Mouse (Mus musculus): ENCODE results near the gene Cfap77. TPM values are rescaled to one million over a fixed set of nuclear protein-coding genes. Genes with fewer than 3 reads are reported as not detected.

Gene Cfap77
- polyA plus RNA-seq, 1 experiment: 0.06 TPM

DNA sequence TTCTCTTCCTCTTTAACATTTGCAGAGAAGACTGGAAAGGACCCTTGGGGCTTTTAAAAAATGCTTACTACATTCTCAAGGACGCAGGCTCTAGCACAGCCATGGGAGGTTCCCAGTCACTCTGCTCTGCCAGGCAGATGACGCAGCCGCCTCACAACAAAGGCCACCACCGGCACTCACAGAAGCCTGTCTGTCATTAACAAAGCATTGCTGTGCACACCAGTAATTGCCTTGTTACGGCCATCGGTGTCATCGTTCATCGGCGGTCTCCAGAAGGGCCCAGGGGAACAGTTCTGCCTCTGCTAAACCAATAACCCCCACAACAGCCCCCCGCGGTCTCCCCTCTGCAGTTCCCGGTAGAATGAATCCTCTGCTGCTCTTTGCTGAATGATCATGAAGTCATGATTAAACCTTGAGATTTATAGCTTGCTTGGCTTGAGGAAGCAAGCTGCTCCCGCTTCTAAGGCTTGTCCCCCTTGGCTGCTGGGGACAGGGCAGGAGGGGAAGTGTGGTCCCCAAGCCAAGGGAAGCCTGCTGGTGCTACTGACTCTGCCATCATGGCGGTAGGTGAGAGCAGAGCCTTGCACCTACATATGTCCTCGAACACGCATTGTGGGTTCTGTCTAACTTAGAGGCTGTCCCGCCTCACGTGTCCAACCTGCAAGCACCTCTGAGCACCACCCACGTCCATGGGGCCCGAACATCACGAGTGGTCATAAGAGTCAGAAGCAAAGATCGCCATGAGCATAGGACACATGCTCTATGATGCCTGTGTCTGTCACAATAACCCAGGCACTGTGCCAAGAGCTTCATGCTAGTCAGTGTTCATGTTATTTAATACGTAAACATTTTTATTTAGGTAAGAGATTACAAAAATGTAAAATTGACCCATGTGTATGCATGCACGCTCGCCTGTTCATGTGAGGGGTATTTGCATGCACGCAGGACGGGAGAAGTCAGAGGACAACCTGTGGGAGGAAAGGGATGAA, 38.0 kb downstream of the Cfap77 start:
- no peak overlapping the region for H3K4me2 ChIP-seq (ENCODE audit: low read depth)
- TF ChIP-seq CEBPB (IDR thresholded peaks at IDR 0.05; ENCODE audit: insufficient read depth, poor library complexity, severe bottlenecking) (no peak), MAX (IDR thresholded peaks at IDR 0.05; ENCODE audit: low read depth) (no peak), TCF12 (IDR thresholded peaks at IDR 0.05; ENCODE audit: insufficient read depth, poor library complexity, severe bottlenecking) (no peak), POLR2A (IDR thresholded peaks at IDR 0.05; ENCODE audit: insufficient read length, low read depth) (no peak), REST (IDR thresholded peaks at IDR 0.05; ENCODE audit: insufficient read depth, insufficient read length) (no peak)

GRCm38 (mm10) chr2:29012523-29012922, 42.3 kb downstream of the Cfap77 start:
- Histone ChIP-seq H3K36me3 (ENCODE audit: control insufficient read depth, insufficient read depth) (no peaks in the 10 kb centered on the region), H3K4me3 (no peak overlapping the region), H3K79me2 (ENCODE audit: control insufficient read depth, insufficient read depth) (no peaks in the 10 kb centered on the region), H3K4me2 (ENCODE audit: low read depth) (no peak overlapping the region), H3K27me3 (ENCODE audit: control insufficient read depth, insufficient read depth, insufficient read length) (peaks cover 73% of the 10 kb centered on the region), H3ac (ENCODE audit: control insufficient read depth, insufficient read length) (no peak overlapping the region)
- TF ChIP-seq TCF12 (IDR thresholded peaks at IDR 0.05; ENCODE audit: insufficient read depth, poor library complexity, severe bottlenecking) (no peak), REST (IDR thresholded peaks at IDR 0.05; ENCODE audit: insufficient read depth, insufficient read length) (no peak), MAX (IDR thresholded peaks at IDR 0.05; ENCODE audit: low read depth) (no peak), E2F4 (IDR thresholded peaks at IDR 0.05; ENCODE audit: insufficient read depth) (no peak), TCF3 (IDR thresholded peaks at IDR 0.05; ENCODE audit: insufficient read length, low read depth) (no peak), SRF (IDR thresholded peaks at IDR 0.05; ENCODE audit: control insufficient read depth, insufficient read length, low read depth) (no peak), MYOG (IDR thresholded peaks at IDR 0.05; ENCODE audit: control insufficient read depth in 1 of 3, insufficient read depth in 1 of 3, insufficient read length in 2 of 3, low read depth in 2 of 3) (no peak), MYOD1 (IDR thresholded peaks at IDR 0.05; ENCODE audit: control insufficient read depth in 1 of 3, insufficient read length in 2 of 3, low read depth in 2 of 3) (no peak), USF1 (IDR thresholded peaks at IDR 0.05; ENCODE audit: low read depth) (no peak), POLR2AphosphoS2 (IDR thresholded peaks at IDR 0.05; ENCODE audit: insufficient read length, low read depth) (no peak)

More for the DNA sequence above, 38.0 kb downstream of the Cfap77 start:
- H3K27me3 ChIP-seq (ENCODE audit: control insufficient read depth, insufficient read depth, insufficient read length): peaks cover 77% of the 10 kb centered on the region
- H3K4me3 ChIP-seq: no peak overlapping the region
- H3ac ChIP-seq (ENCODE audit: control insufficient read depth, insufficient read length): no peak overlapping the region
- no peaks in the 10 kb centered on the region for H3K36me3 ChIP-seq (ENCODE audit: control insufficient read depth, insufficient read depth)
- no peaks in the 10 kb centered on the region for H3K79me2 ChIP-seq (ENCODE audit: control insufficient read depth, insufficient read depth)

DNA sequence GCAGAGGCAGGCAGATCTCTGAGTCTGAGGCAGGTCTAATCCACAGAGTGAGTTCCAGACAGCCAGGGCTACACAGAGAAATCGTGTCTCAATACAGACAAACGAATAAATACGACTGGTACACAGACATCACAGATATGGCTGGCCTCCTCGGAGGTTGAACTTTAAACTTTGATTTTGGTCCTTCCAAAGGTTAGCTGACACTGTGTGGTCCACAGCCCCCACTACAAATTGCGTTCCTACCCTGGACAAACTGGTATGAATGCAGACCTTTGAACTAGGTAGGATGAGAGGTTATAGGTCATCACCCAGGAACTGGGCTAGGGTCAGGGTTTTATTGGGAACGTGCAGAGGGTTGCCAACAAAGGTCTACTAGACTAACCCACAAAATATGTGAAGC, 47.2 kb downstream of the Cfap77 start:
- peaks cover 76% of the 10 kb centered on the region for H3K27me3 ChIP-seq (ENCODE audit: control insufficient read depth, insufficient read depth, insufficient read length)
- no peaks in the 10 kb centered on the region for H3K36me3 ChIP-seq (ENCODE audit: control insufficient read depth, insufficient read depth)
- H3ac ChIP-seq (ENCODE audit: control insufficient read depth, insufficient read length): no peak overlapping the region
- no peak for TF ChIP-seq POLR2AphosphoS2 (IDR thresholded peaks at IDR 0.05; ENCODE audit: insufficient read length, low read depth)
- no peak for TF ChIP-seq REST (IDR thresholded peaks at IDR 0.05; ENCODE audit: insufficient read depth, insufficient read length)
- TF ChIP-seq SRF (IDR thresholded peaks at IDR 0.05; ENCODE audit: control insufficient read depth, insufficient read length, low read depth): no peak
- TF ChIP-seq POLR2A (IDR thresholded peaks at IDR 0.05; ENCODE audit: insufficient read length, low read depth): no peak
- TF ChIP-seq E2F4 (IDR thresholded peaks at IDR 0.05; ENCODE audit: insufficient read depth): no peak
- TF ChIP-seq CEBPB (IDR thresholded peaks at IDR 0.05; ENCODE audit: insufficient read depth, poor library complexity, severe bottlenecking): no peak
- TF ChIP-seq MAX (IDR thresholded peaks at IDR 0.05; ENCODE audit: low read depth): no peak
- TF ChIP-seq TCF3 (IDR thresholded peaks at IDR 0.05; ENCODE audit: insufficient read length, low read depth): no peak
- TF ChIP-seq MYOD1 (IDR thresholded peaks at IDR 0.05; ENCODE audit: control insufficient read depth in 1 of 3, insufficient read length in 2 of 3, low read depth in 2 of 3): no peak
- no peak for TF ChIP-seq USF1 (IDR thresholded peaks at IDR 0.05; ENCODE audit: low read depth)
- no peak for TF ChIP-seq MYOG (IDR thresholded peaks at IDR 0.05; ENCODE audit: control insufficient read depth in 1 of 3, insufficient read depth in 1 of 3, insufficient read length in 2 of 3, low read depth in 2 of 3)
- no peak for TF ChIP-seq TCF12 (IDR thresholded peaks at IDR 0.05; ENCODE audit: insufficient read depth, poor library complexity, severe bottlenecking)
- H3K4me2 ChIP-seq (ENCODE audit: low read depth): no peak overlapping the region
- H3K79me2 ChIP-seq (ENCODE audit: control insufficient read depth, insufficient read depth): no peaks in the 10 kb centered on the region
- no peak overlapping the region for H3K4me3 ChIP-seq

DNA sequence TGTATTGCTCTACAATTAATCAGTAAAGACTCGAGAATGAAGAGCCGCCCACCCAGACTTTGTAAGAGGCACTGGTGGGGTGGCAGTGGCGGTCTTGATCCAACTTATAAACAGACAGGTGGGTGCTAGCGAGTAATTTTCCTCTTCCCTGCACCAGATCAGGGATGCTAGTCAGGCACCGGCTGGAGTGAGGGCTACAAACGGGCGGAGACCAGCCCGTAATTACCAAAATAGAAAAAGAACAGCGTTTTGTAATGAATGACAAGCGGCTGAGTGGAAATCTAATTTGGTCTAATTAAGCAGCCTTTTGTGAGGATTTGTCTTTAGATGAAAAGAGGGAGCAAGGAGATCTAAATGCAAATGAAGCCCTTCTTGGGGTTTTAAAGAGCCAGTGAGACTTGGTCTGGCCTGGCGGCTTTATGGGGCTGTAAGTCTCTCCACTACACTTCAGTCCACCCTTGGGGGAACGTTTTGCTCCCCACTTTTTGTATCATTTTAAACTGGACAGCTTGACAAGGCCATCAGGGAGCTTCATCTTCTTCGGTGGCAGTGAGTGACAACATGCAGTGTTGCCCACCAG, 48.3 kb downstream of the Cfap77 start:
- no peaks in the 10 kb centered on the region for H3K79me2 ChIP-seq (ENCODE audit: control insufficient read depth, insufficient read depth)
- H3ac ChIP-seq (ENCODE audit: control insufficient read depth, insufficient read length): no peak overlapping the region
- H3K4me3 ChIP-seq: no peak overlapping the region
- peaks cover 83% of the 10 kb centered on the region for H3K27me3 ChIP-seq (ENCODE audit: control insufficient read depth, insufficient read depth, insufficient read length)
- no peak for TF ChIP-seq TCF12 (IDR thresholded peaks at IDR 0.05; ENCODE audit: insufficient read depth, poor library complexity, severe bottlenecking)
- no peak for TF ChIP-seq CEBPB (IDR thresholded peaks at IDR 0.05; ENCODE audit: insufficient read depth, poor library complexity, severe bottlenecking)
- TF ChIP-seq POLR2A (IDR thresholded peaks at IDR 0.05; ENCODE audit: insufficient read length, low read depth): no peak
- TF ChIP-seq SRF (IDR thresholded peaks at IDR 0.05; ENCODE audit: control insufficient read depth, insufficient read length, low read depth): no peak
- no peak for TF ChIP-seq MAX (IDR thresholded peaks at IDR 0.05; ENCODE audit: low read depth)
- TF ChIP-seq TCF3 (IDR thresholded peaks at IDR 0.05; ENCODE audit: insufficient read length, low read depth): no peak
- TF ChIP-seq E2F4 (IDR thresholded peaks at IDR 0.05; ENCODE audit: insufficient read depth): no peak
- no peak overlapping the region for H3K4me2 ChIP-seq (ENCODE audit: low read depth)
- no peaks in the 10 kb centered on the region for H3K36me3 ChIP-seq (ENCODE audit: control insufficient read depth, insufficient read depth)
